Mouse (Mus musculus) cerebellum, postnatal 25 days (tissue): ENCODE measurements around the gene Prcp.
"Not testable (repeated sequence)": the region's sequence is repeated elsewhere in the genome, so short reads cannot be mapped to it uniquely, and the experiment has no call there.

ENCODE experiments used
- DNase-seq, 2 experiments: peaks; one replicate each; pipeline ENCODE4 v3.0.0; 2021; ENCODE audit warnings: mixed read lengths in 2 of 2

The Prcp gene

GRCm38 (mm10) chr7:92890618-92891230, 16.5 kb downstream of the Prcp start:
- DNase-seq = no peak

GRCm38 (mm10) chr7:92893478-92893877, 19.2 kb downstream of the Prcp start:
- DNase-seq = no peak

DNA sequence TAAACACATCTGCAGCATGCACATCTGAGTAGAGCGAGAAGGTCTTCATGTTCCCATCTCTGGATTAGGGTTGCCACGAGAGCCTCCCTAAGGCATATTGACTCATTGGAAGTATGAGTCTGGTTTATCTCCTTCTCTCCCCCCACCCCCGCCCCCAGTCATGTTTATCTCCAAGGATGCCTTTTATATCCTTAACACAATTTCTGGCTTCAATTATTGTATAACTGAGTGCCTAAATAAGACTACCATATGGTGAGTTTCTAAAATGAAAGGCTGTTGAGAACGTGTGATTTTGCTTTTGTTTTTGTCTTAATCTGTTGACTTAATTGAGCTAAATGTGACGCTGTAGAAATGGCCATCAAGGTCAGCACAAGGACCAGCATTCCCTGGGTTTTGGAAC, 21.8 kb downstream of the Prcp start:
- DNase-seq = no peak

DNA sequence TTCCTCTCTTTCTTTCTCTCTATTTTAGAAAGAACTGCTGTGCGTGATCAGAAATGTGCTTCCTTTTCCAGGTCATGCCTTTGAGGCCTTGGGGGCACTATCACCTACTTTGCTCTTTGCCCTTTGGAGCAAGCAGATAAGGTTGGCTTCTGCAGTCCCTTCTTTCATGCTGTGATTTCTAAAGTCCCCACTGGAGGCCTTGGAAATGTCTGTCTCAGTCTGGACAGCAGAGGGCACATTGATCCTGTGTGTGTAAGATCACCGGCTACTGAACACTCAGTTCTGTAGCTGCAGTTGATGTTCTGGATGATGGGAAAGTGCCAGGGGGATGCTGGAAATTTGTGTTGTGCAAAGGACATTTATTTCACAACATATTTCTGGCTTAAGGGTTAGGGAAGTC, 22.8 kb downstream of the Prcp start:
- peak in 1 of 2 experiments; percentile 19 for DNase-seq

DNA sequence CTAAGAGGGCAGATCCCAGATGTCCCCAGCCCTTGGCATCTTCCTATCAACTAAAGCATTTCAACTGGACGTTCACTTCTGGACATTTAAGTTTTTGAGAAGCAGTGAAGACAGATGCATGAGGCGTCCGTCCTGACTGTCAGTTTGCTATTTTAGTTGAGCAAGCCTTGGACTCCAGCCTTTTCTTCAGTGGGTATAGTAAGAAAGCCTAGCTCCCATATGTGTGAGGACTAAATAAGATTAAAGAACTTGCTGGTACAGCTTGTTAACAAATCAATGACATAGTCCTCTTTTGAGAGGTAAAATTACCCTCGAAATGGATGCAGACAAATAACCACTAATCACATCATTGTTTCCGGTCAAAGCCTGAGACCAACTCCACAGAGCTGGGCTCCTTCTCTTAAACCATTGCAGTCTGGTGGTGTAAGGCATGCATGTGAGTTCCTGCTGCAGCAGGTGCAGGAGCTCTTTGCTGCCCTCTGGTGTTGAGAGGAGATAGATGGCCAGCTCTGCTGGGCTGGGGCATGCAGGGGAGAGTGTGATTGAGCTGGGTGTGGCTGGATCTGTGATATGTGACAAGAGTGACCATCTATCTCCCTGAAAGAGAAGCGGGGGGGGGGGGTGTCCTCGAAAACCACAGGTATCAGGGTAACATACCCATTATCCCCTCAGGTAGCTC, 29.2 kb downstream of the Prcp start:
- DNase-seq = peak; percentile 74 to 86

DNA sequence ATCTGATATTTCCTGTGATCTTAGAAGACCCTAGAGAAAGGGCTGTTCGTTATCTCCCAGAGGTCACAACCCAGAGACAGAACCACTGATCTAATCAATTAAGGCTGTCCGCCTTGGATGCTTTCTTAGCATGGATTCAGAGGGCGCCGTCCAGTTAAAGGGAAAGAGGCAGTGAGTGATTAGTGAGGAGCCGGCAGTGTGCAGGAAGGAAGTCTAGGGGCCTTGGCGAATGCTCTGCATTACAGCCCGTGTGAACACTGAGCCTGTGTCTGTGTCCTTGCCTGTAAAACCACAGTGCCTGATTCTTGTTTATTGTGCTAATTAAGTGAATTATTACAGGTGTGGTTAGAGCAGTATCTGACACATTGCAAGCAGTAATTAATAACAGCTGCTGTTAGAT, 30.0 kb downstream of the Prcp start:
- not testable (repeated sequence) for DNase-seq

DNA sequence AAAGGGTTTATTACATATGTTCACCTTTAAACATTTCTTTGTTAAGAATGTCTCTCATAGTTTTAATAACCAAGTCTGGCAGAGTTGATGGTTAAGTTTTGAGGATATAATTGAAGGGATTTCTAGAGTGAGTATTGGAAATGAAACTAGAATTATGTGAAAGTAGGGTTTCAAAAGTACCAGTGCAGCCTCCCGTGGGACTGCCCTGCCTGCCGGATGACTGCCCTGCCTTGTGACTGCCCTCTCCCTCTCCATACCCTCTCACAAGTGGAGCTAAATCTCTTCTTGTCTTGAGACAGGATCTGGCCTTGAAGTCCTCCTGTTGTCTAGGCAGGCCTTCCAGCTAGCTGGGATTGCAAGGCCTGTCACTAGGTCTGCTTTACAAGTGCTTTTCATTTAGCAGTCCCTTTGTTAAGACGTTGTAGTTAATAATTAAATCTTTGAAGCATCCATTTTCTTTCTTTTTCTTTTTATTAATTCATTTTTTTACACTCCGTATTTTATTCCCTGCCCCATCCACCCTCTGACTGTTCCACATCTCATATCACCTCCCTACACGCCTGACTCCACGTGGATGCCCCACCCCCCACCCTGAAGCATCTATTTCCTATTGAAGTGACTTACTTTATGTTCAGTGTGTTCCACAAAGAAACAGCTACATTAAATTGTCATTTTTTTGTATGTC, 46.0 kb downstream of the Prcp start:
- no peak for DNase-seq

DNA sequence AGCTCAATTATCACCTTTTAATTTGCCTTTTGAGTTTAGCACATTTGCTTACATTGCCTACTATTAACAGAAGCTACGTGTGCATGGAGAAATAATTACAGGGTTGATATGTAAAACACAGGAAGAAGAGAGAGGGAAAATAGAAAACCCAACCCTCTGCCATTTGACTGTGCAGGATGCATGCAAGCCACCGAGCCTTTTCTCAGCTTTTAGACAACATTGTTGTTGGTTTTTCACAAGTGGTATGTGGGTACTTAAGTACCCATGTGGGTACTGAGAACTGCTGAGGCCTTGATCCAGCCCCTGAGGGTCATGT, 46.5 kb downstream of the Prcp start:
- DNase-seq = no peak

DNA sequence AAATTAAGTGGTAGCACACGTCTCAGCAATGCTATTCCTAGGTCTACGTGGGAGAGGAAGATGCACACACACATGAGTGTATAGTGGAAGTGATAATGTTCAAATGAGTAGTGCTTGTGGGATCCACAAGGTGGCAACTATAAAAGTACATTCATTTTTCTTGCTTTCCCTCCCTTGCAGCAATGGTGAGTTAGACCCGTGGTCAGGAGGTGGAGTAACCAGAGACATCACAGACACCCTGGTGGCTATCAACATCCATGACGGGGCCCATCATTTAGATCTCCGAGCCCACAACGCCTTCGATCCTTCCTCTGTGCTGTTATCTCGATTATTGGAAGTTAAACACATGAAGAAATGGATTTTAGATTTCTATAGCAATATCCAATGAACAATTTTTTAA, 58.5 kb downstream of the Prcp start:
- no peak for DNase-seq

DNA sequence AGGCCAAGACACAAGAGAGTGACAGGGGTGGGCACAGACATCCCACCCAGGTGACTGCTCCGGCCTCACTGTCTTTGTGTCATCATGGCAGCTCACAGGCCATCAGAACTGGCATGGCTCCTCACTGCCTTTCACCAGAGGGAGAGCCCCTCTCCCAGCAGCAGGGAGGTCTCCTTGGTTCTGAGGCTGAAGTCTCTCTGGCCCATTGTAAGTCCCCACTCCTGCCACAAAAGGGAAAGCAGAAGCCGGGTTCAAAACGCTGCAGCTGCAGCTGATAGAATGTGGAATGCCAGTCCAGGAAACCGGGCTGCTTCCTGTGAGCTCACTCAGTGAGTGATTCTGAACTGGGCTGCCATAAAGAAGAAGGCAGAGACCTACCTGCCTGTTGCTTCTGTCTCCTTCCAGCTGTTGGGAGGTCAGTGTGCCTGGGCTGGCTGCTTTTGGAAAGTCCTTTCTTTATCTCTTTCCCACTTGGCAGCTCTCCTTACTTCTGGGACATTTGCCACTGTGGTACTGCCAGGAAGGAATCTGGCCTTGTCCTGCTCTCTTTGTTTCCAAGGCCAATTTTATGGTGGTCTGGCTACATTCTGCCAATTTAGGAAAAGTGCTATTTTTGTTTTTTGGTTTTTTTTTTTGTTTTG, 59.2 kb downstream of the Prcp start:
- DNase-seq = peak; percentile 5 to 15

GRCm38 (mm10) chr7:92936747-92937146, 62.5 kb downstream of the Prcp start:
- no peak for DNase-seq

DNA sequence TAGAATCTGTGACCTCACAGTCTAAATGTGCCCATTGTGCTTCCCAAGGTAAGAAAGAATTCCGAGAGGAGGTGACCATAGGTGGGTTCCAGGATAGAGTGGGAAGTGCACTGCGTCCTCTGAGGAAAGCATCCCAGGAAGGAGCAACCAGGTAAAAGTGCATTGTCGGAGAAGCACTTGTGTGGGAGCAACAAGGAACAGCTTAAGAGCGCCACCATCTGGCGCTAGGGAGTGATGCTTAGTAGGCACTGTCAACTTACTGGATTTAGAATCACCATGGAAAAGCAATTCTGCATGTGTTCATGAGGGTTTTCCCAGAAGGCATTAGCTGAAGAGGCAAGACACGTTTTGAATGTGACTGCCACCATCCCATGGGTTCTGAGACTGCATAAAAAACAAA, 63.7 kb downstream of the Prcp start:
- peak; percentile 14 to 39 for DNase-seq

GRCm38 (mm10) chr7:92939776-92940175, 65.5 kb downstream of the Prcp start:
- no peak for DNase-seq

DNA sequence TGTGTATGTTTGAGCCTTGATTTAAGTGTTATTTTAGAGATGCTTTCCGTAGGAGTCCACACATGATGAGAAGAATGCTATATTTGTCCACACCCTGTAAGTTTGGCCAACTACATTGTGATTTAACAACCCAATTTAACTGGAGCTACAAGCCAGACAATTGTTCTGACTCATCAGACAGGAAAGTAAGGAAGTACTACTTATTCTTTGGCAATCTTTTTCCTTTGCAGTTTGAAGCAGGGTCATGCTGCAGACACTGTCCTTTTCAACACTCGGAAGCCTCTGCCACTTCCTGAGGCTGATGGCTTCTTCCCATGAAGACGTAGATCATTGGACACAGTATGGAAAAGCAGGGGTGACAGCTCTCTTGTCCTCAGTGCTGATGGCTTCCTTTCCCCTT, 76.5 kb downstream of the Prcp start:
- no peak for DNase-seq

DNA sequence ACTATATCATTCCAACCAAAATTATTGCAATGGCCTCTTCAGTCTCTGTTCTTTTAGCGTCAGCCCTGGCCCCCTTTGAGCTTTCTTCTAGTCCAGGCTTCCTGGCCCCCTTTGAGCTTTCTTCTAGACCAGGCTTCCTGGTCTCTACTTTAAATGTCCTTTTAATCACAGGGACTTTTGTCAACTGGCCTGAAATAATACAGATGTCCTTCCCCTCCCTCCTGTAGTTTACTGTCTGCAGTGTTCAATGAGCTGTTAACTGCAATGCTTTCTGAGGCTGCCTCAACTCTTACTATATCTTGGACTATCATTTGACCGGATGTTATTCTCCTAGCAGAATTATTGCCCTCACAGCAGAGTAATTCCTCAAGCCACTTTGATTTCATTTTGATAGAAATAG, 77.9 kb downstream of the Prcp start:
- DNase-seq = no peak

DNA sequence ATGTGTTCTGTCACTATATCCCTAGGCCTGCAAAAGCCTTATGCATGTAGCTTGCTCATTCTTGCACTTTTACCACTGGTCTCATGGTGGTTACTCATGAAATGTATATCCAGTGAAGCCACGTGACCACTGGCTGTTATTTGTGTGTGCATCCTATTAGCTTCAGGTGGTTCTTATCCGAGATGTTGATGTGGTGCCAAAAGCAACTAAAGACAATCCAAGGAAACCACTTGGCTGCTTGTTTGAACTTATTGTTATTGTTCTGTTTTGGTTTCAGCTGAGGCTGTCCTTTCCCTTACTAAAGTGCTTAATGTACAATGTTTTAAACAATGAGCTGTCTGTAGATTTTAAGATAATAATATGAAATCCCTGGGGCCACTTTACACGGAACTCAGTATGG, 85.5 kb downstream of the Prcp start:
- no peak for DNase-seq

GRCm38 (mm10) chr7:92961876-92962275, 87.6 kb downstream of the Prcp start:
- no peak for DNase-seq

DNA sequence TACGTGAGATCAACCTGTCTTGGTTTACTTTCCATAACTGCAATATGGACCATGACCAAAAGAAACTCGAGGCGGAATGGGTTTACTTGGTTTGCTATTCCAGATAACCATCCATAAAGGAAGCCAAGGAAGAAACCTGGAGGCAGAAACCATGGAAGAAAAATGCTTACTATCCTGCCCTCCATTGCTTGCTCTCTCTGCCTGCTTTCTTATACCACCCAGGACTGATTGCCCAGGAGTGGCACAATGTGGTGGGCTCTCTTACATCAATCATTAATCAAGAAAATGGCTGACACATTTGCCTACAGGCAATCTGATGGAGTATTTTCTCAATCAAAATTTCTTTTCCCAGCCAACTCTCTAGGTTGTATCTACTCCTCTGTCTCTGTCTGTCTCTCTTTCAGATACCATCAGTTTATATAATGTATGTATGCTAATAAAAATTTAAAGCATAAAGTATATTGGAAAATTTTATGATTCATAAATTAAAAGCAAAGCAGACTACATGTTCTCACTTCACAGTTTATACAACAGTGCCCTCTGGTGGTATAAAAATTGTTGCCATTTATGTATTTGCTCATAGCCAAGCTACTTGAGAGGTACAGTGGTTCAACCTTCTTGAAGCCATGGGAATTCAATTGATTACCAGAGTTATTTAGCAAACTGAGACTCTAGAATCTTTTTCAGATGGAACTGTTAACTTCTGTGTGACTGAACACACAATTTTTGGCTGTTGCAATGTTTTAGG, 90.7 kb downstream of the Prcp start:
- DNase-seq = peak in 1 of 2 experiments; percentile 22

DNA sequence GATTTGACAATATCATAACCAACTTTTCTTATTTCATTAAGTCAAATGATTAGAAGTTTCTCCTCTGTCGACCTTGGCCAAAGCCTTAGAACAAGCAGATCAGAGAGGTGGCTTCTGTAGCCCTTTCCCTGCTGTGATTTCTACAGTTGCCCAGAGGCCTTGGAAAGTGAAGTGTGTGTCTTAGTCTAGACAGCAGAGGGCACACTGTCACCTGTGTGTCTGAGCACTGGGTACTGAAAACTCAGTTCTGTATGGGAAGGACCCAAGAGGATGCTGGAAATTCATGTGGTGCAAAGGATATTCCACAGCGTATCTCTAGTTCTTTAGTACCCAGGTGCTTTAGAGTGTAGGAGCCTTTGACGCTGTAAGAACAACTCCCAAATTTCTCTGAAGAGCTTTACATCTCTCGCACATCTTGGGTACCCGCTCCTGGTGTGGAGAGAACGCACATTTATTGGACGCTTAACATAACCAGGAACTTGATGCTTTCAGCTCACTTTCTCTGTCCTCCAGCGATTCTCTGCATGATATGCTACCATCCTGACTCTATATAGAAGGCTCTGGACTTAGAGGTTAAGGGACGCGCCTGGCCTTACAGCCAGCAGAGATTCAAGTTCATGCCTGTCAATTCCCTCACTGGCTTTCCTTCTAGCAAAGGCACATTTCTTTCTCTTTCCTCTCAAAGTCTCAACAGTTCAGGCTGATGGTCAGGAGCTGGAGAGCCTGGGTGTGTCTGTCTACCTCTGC, 93.3 kb downstream of the Prcp start:
- DNase-seq = peak; percentile 40 to 61

GRCm38 (mm10) chr7:92977429-92977828, 103.2 kb downstream of the Prcp start:
- DNase-seq = no peak

DNA sequence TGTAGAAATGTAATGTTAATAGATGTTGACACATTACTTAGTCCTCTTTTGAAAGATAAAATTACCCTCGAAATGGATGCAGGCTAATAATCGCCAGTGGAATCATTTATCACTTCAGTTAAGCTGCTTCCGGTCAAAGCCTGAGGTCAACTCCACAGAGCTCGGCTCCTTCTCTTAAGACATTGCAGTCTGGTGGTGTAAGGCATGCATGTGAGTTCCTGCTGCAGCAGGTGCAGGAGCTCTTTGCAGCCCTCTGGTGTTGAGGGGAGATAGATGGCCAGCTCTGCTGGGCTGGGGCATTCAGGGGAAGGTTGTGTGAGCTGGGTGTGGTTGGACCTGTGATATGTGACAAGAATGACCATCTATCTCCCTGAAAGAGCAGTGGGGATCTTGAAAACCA, 104.0 kb downstream of the Prcp start:
- DNase-seq = no peak

GRCm38 (mm10) chr7:92978720-92979119, 104.5 kb downstream of the Prcp start:
- not testable (repeated sequence) for DNase-seq
